Mouse (Mus musculus) limb, embryonic 14.5 days (tissue): ENCODE measurements around the gene Sec22c. TPM values are rescaled to one million over a fixed set of nuclear protein-coding genes. Genes with fewer than 3 reads are reported as not detected.

Experiments
- ATAC-seq: fragments of 200-750 bp; cut with Nextera tagmentation; 2 replicates; pipeline ENCODE4 v1.8.0; 2017; ENCODE audit warnings: low read depth, moderate number of reproducible peaks, moderate TSS enrichment; ENCODE audit not compliant: low FRiP score
- DNase-seq: peaks from one replicate; pipeline ENCODE4 v3.0.0-alpha.2; 2015; ENCODE audit warnings: low spot score
- H3K27ac ChIP-seq: fragments of 300-500 bp; sonication (generic); replicated peaks from 2 replicates; pipeline ENCODE4 v1.5.1; 2014; ENCODE audit warnings: low read depth, mild to moderate bottlenecking, low read length, moderate library complexity, mixed read lengths
- H3K27me3 ChIP-seq: fragments of 300-500 bp; sonication (generic); 2 replicates; pipeline ENCODE4 v1.6.1; 2014; ENCODE audit warnings: low read length, mixed read lengths; ENCODE audit not compliant: control insufficient read depth, insufficient read depth
- H3K36me3 ChIP-seq: fragments of 300-500 bp; sonication (generic); 2 replicates; pipeline ENCODE4 v1.6.1; 2014; ENCODE audit warnings: mild to moderate bottlenecking, low read length, moderate library complexity, mixed read lengths; ENCODE audit not compliant: control insufficient read depth, insufficient read depth
- H3K4me1 ChIP-seq: fragments of 300-500 bp; sonication (generic); 2 replicates; pipeline ENCODE4 v1.6.1; 2014; ENCODE audit warnings: antibody characterized with exemption, low read length, mixed read lengths; ENCODE audit not compliant: control insufficient read depth, insufficient read depth
- H3K4me2 ChIP-seq: fragments of 300-500 bp; sonication (generic); replicated peaks from 2 replicates; pipeline ENCODE4 v1.6.1; 2014; ENCODE audit warnings: low read depth, mild to moderate bottlenecking, low read length, moderate library complexity; ENCODE audit not compliant: severe bottlenecking
- H3K4me3 ChIP-seq: fragments of 300-500 bp; sonication (generic); replicated peaks from 2 replicates; pipeline ENCODE4 v1.5.1; 2014; ENCODE audit warnings: low read length
- H3K9ac ChIP-seq: fragments of 300-500 bp; sonication (generic); 2 replicates; pipeline ENCODE4 v1.6.1; 2014; ENCODE audit warnings: mild to moderate bottlenecking, low read depth, low read length, moderate library complexity; ENCODE audit not compliant: severe bottlenecking
- H3K9me3 ChIP-seq: fragments of 300-500 bp; sonication (generic); 2 replicates; pipeline ENCODE4 v1.6.1; 2016; ENCODE audit warnings: low read length; ENCODE audit not compliant: control insufficient read depth
- POLR2A ChIP-seq: fragments of 200-500 bp; IDR thresholded peaks from 2 replicates; pipeline ENCODE4 v1.8.0; 2012; ENCODE audit warnings: inconsistent platforms, mild to moderate bottlenecking, moderate library complexity, borderline replicate concordance; ENCODE audit not compliant: insufficient read depth, insufficient read length; ENCODE audit errors: extremely low read depth
- WGBS: fragments of 180-500 bp; shearing (Covaris S2); extraction: QIAGEN DNeasy Blood & Tissue Kit; methylation state at CpG from one replicate; pipeline ENCODE4 v1.1.7; 2014; 5-methylcytosine and 5-hydroxymethylcytosine counted together
- polyA plus RNA-seq, 2 experiments: library from polyadenylated mRNA; depleted of rRNA in 1 of 2; stranded (reverse) in 1 of 2; unstranded in 1 of 2; fragments of >200 nt; fragmentation: Nextera tagmentation in 1 of 2; extraction: Ambion mirVana in 1 of 2; gene quantifications; 2 replicates each; pipeline versions ENCODE4 v1.2.1 to v1.2.3; 2012 to 2014

Gene Sec22c
- polyA plus RNA-seq, 2 experiments: 10.8 to 11.4 TPM

DNA sequence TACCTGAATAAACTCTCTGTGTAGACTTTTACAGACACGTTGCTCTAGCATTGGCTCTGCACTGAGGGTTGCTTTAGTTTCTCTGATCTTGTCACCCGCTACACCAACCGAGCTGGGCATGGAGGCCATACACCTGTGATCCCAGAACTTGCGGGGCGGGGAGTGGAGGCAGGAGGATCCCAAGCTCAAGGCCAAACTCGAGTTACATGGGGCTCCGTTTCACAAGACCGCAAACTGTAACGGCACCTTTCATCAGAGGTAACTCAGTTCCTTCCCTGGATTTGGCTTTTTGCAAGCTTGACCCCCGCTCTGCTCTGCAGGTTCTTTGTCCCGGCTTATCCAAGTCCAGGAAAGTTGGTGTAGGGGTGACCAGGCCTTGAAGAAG is 1.0 kb downstream of the Sec22c start:
- Histone ChIP-seq H3K9me3 (no peaks in the 10 kb centered on the region), H3K27me3 (no peaks in the 10 kb centered on the region), H3K9ac (peak overlapping the region; percentile 73), H3K4me2 (peak overlapping the region; percentile 94), H3K36me3 (no peaks in the 10 kb centered on the region; the same call in 1 of the 2 replicates), H3K4me1 (peaks cover 13% of the 10 kb centered on the region), H3K4me3 (peak overlapping the region; percentile 83), H3K27ac (no peak overlapping the region)
- DNase-seq (no peak), ATAC-seq (no peak)
- 36% methylated on average over 11 of the region's 11 CpGs for WGBS
- no peak for TF ChIP-seq POLR2A

DNA sequence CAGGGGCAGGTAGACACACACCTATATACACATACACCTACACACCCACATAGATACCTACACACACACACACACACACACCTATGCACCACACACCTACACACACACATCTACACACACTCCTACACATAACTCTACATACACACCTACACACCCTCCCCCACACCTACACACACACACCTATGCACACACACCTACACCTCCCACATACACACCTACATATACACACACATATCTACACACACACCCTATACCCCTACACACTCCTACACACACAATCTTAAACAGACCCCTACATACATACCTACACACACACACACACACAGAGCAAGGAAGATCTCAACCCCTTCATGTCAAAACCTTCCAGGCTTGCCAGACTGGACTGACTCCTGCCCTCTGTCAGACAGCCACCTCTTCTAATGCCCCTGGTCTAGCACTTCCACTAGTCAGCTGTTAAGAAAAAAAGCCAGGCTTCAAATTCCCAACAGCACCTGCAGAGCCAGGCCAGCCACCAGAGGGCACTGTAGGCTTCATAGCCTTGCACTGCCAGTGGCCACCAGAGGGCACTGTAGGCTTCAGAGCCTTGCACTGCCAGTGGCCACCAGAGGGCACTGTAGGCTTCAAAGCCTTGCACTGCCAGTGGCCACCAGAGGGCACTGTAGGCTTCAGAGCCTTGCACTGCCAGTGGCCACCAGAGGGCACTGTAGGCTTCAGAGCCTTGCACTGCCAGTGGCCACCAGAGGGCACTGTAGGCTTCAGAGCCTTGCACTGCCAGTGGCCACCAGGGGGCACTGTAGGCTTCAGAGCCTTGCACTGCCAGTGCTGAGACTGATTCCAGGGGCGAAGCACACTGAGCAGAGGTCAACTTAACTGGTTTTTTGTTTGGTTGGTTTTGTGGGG is 7.9 kb downstream of the Sec22c start:
- Histone ChIP-seq H3K9ac (no peak overlapping the region), H3K27me3 (no peaks in the 10 kb centered on the region), H3K4me3 (no peak overlapping the region), H3K27ac (no peak overlapping the region), H3K4me1 (no peaks in the 10 kb centered on the region), H3K36me3 (peaks cover 21% of the 10 kb centered on the region), H3K9me3 (no peaks in the 10 kb centered on the region), H3K4me2 (no peak overlapping the region)
- WGBS: 93% methylated on average over 1 of the region's 1 CpGs
- ATAC-seq (no peak), DNase-seq (no peak)
- no peak for TF ChIP-seq POLR2A

DNA sequence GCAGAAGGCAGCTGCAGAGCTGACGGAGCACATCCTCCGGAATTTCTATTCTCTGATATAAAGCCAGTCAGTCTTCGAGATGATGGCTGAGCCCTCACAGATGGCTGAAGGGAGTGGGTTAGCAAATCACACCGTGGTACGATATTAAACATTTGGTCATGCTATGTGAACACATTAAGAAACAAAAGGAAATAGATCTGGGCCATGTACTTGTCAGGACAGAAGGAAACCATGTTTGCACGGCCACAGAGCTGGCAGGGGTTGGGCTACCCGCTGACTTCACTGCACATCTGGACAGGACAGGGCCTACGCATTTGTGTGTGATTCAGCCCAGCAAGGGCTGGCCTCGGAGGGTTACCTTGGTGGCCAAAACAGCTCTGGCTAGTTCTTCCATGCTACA is 8.7 kb downstream of the Sec22c start:
- H3K4me2 ChIP-seq: no peak overlapping the region
- ATAC-seq: no peak
- peaks cover 27% of the 10 kb centered on the region for H3K36me3 ChIP-seq
- no peak for DNase-seq
- WGBS: 91% methylated on average over 9 of the region's 9 CpGs
- no peak overlapping the region for H3K9ac ChIP-seq
- no peaks in the 10 kb centered on the region for H3K27me3 ChIP-seq
- TF ChIP-seq POLR2A: no peak
- no peaks in the 10 kb centered on the region for H3K9me3 ChIP-seq
- no peak overlapping the region for H3K27ac ChIP-seq
- H3K4me1 ChIP-seq: no peaks in the 10 kb centered on the region
- no peak overlapping the region for H3K4me3 ChIP-seq

DNA sequence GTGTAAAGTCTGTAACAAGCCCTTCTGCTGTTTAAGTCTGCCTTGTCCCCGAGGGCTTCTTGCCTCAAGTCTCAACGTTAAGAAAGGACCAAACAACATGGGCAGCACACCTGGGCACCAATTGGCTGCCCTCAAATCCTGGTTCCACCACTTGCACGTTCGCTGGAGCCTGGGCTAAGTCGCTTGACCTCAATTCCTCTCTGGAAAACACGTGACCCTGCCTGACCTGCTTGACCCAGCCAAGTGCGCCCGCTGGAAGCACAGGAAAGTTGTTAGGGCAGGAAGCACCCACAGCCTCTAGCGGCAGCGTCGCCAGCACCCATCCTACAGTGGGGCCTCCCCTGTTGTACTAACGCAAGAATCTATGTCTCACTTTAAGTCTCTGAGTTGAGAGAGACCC is 10.6 kb downstream of the Sec22c start:
- no peak for ATAC-seq
- Histone ChIP-seq H3K27me3 (no peaks in the 10 kb centered on the region), H3K4me1 (no peaks in the 10 kb centered on the region), H3K4me3 (no peak overlapping the region), H3K36me3 (peaks cover 41% of the 10 kb centered on the region), H3K4me2 (no peak overlapping the region), H3K9me3 (no peaks in the 10 kb centered on the region), H3K9ac (no peak overlapping the region), H3K27ac (no peak overlapping the region)
- WGBS: 78% methylated on average over 12 of the region's 12 CpGs
- TF ChIP-seq POLR2A: no peak
- no peak for DNase-seq

DNA sequence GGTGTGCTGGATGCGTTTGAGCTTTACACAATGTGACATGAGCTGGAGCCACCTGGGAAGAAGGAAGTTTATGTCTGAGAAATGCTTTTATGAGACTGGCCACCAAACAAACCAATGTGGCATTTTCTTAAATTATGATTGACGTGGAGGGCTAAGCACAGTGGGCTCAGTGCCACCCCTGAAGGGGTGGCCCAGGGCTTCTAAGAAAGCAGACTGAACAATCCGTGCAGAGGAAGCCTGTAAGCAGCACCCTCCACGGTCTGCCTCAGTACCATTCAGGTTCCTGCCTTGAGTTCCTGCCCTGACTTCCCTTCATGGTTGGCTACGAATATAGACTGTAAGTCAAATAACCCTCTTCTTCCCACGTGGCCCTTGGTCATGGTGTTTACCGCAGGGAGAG is 14.6 kb downstream of the Sec22c start:
- DNase-seq (no peak), ATAC-seq (no peak)
- no peaks in the 10 kb centered on the region for H3K9me3 ChIP-seq
- no peak overlapping the region for H3K4me2 ChIP-seq
- H3K36me3 ChIP-seq: peaks cover 57% of the 10 kb centered on the region
- H3K27me3 ChIP-seq: no peaks in the 10 kb centered on the region
- H3K9ac ChIP-seq: no peak overlapping the region
- 82% methylated on average over 7 of the region's 7 CpGs for WGBS
- no peak overlapping the region for H3K4me3 ChIP-seq
- TF ChIP-seq POLR2A: no peak
- H3K27ac ChIP-seq: no peak overlapping the region
- H3K4me1 ChIP-seq: no peaks in the 10 kb centered on the region
